Mouse (Mus musculus): ENCODE results near the gene Tspear. TPM values are rescaled to one million over a fixed set of nuclear protein-coding genes. Genes with fewer than 3 reads are reported as not detected.

The Tspear gene
- polyA plus RNA-seq, 1 experiment from 2014 or later: 0.74 TPM

DNA sequence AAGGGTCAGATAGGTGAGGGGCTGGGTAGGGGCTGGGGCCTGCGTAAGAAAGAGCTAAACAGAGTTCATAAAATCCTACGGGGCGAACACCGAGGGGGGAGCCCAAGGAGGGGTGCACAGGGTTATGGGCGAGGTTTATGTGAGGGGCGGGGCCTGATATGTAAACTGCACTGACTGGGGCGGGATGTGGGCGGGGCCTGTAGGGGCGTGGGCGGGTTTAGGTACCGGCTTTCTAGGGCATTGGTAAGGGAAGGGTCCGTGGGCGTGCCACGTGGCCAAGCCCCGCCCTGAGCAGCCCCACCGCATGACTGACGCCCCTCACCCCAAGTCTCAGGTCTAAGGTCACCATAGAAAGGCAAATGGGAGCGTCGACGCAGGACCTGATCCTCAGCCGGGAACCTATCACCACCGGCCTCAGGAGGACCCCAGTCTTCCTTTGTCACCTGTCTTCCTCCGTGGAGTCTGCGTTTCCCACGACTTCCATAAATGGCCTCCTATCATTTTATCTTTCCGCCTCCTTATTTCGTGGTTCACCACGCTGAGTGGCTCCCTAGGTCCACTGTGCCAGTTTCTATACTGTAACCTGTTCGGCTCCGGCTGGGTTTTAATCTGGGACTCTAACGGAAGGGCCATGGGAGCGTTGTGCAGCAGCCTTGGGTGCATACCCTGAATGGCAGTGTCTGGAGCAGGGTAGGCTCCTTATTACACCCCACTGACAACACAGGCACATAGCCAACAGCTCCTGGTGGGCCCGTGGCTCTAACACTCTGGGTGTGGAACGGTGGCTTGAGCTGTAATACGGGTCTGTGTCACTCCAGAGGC, 216.7 kb downstream of the Tspear start:
- peak; percentile 81 for ATAC-seq (ENCODE audit: low FRiP score, low TSS enrichment)
- Histone ChIP-seq H3K36me3 (ENCODE audit: control insufficient read depth, insufficient read depth, low read length) (no peaks in the 10 kb centered on the region), H3K4me2 (replicated peaks; ENCODE audit: low read depth, low read length) (peak overlapping the region; percentile 90), H3K4me3 (ENCODE audit: low read length) (peak overlapping the region; percentile 61), H3K9me3 (ENCODE audit: control insufficient read depth, low read length) (no peaks in the 10 kb centered on the region), H3K4me1 (ENCODE audit: control insufficient read depth, insufficient read depth, low read length) (0 out of 2 replicates have a peak, but pooled peaks cover 5% of the 10 kb centered on the region), H3K9ac (ENCODE audit: low read depth, low read length) (no peak overlapping the region), H3K27me3 (ENCODE audit: control insufficient read depth, insufficient read depth, low read length) (0 out of 2 replicates have a peak, but pooled peaks cover 8% of the 10 kb centered on the region), H3K27ac (ENCODE audit: low read depth, low read length) (no peak overlapping the region)
- 6% methylated on average over 35 of the region's 35 CpGs for WGBS

DNA sequence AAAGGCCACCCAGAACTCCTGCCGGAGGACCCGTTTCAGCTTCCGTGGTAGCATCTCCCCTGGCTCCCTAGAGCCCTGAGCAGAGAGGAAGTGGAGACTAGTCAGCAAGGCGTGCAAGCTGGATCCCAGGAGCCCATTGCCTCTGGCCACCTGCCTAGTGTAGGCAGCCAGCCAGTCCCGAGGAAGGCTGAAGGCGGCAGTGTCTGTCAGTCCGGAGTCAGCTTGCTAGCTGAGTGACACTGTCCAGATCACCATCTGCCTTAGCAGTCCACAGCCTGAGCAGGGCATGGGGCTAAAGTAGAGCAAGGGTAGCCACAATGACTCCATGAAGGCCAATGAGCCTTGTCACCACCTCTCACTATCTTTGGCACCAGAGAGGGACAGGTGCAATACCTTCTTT, 226.2 kb downstream of the Tspear start:
- H3K27ac ChIP-seq (ENCODE audit: low read depth, low read length): no peak overlapping the region
- H3K4me1 ChIP-seq (ENCODE audit: control insufficient read depth, insufficient read depth, low read length): no peaks in the 10 kb centered on the region
- no peaks in the 10 kb centered on the region for H3K36me3 ChIP-seq (ENCODE audit: control insufficient read depth, insufficient read depth, low read length)
- no peak for ATAC-seq (ENCODE audit: low FRiP score, low TSS enrichment)
- H3K9me3 ChIP-seq (ENCODE audit: control insufficient read depth, low read length): no peaks in the 10 kb centered on the region
- no peak overlapping the region for H3K4me2 ChIP-seq (replicated peaks; ENCODE audit: low read depth, low read length)
- H3K9ac ChIP-seq (ENCODE audit: low read depth, low read length): no peak overlapping the region
- 65% methylated on average over 7 of the region's 7 CpGs for WGBS
- no peak overlapping the region for H3K4me3 ChIP-seq (ENCODE audit: low read length)
- H3K27me3 ChIP-seq (ENCODE audit: control insufficient read depth, insufficient read depth, low read length): no peaks in the 10 kb centered on the region

DNA sequence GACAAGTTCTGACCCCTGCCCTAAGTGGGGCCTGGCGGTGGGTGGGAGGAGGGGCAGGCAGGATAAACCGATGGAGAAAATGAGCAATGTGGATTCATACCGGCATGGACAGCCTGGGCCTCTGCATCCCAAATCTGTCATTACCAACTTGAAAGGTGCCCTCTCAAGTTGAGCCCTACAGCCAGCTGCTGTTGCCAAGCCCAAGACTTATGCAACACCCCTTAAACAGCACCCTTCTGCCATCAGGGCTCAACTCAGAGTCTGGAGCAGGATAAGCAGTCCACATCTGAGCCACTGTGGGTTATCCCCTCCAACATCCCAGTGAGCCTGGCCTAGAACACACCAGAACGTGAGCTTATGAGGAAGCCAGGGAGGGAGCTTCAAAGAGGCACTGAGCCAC, 226.9 kb downstream of the Tspear start:
- no peaks in the 10 kb centered on the region for H3K9me3 ChIP-seq (ENCODE audit: control insufficient read depth, low read length)
- no peaks in the 10 kb centered on the region for H3K4me1 ChIP-seq (ENCODE audit: control insufficient read depth, insufficient read depth, low read length)
- no peak overlapping the region for H3K4me3 ChIP-seq (ENCODE audit: low read length)
- H3K4me2 ChIP-seq (replicated peaks; ENCODE audit: low read depth, low read length): no peak overlapping the region
- H3K27me3 ChIP-seq (ENCODE audit: control insufficient read depth, insufficient read depth, low read length): no peaks in the 10 kb centered on the region
- 74% methylated on average over 4 of the region's 4 CpGs for WGBS
- no peak for ATAC-seq (ENCODE audit: low FRiP score, low TSS enrichment)
- H3K36me3 ChIP-seq (ENCODE audit: control insufficient read depth, insufficient read depth, low read length): no peaks in the 10 kb centered on the region
- no peak overlapping the region for H3K9ac ChIP-seq (ENCODE audit: low read depth, low read length)
- no peak overlapping the region for H3K27ac ChIP-seq (ENCODE audit: low read depth, low read length)

DNA sequence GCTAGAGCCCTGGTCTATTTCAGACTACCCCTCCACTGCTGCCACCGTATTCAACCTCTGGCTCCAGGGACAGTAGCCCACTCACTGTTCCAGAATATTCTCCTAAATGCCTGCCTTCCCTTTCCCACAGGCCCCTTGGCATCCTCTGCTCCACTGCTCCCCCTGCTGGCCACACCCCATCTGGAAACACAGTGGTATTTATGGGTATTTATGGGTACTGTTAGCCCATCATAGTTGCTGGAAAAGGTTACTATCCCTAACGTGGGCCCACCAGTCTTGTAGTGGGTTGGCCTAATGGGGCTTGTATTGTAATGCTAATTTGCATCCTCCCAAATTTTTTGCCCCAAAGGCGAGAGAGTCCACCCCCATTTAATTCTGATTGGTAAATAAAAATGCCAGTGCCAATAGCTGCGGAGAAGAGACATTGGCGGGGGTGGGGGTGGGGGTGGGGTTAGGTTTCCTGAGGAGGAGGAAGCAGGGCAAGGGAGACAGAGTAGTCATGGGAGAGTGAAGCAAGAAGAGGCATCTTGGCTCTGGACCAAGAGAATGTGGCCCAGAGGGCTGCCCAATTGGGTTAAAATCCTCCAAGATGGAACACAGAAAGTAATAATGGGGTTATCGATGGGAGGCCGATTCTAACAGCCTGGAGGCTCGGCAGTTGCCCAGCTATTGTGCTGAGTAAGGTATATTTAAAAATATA, 230.4 kb downstream of the Tspear start:
- Histone ChIP-seq H3K9me3 (ENCODE audit: control insufficient read depth, low read length) (no peaks in the 10 kb centered on the region), H3K9ac (ENCODE audit: low read depth, low read length) (no peak overlapping the region), H3K4me1 (ENCODE audit: control insufficient read depth, insufficient read depth, low read length) (no peaks in the 10 kb centered on the region), H3K36me3 (ENCODE audit: control insufficient read depth, insufficient read depth, low read length) (no peaks in the 10 kb centered on the region), H3K27me3 (ENCODE audit: control insufficient read depth, insufficient read depth, low read length) (no peaks in the 10 kb centered on the region), H3K27ac (ENCODE audit: low read depth, low read length) (no peak overlapping the region), H3K4me3 (ENCODE audit: low read length) (no peak overlapping the region), H3K4me2 (replicated peaks; ENCODE audit: low read depth, low read length) (no peak overlapping the region)
- 70% methylated on average over 8 of the region's 8 CpGs for WGBS
- no peak for ATAC-seq (ENCODE audit: low FRiP score, low TSS enrichment)

DNA sequence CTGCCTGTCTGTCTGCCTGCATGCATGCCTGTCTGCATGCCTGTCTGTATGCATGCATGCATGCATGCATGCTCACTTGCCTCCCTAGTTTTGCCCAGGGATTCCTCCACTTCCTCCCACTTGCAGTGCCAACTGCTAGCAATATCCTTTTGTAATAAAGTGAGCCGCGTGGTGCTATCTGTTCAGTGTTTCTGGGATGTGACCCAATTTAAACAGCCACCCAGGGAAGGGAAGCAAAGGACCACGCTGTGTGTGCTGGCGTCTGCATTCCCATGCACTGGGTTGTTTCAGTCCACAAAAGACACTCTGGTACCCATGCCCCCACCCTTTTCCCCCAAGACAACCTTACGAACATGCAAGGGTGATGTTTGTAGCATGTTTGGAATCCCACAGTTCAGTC, 234.6 kb downstream of the Tspear start:
- Histone ChIP-seq H3K4me1 (ENCODE audit: control insufficient read depth, insufficient read depth, low read length) (no peaks in the 10 kb centered on the region), H3K36me3 (ENCODE audit: control insufficient read depth, insufficient read depth, low read length) (no peaks in the 10 kb centered on the region), H3K27me3 (ENCODE audit: control insufficient read depth, insufficient read depth, low read length) (no peaks in the 10 kb centered on the region), H3K9ac (ENCODE audit: low read depth, low read length) (no peak overlapping the region), H3K4me3 (ENCODE audit: low read length) (no peak overlapping the region), H3K9me3 (ENCODE audit: control insufficient read depth, low read length) (no peaks in the 10 kb centered on the region), H3K4me2 (replicated peaks; ENCODE audit: low read depth, low read length) (no peak overlapping the region), H3K27ac (ENCODE audit: low read depth, low read length) (no peak overlapping the region)
- WGBS: 76% methylated on average over 5 of the region's 5 CpGs
- ATAC-seq (ENCODE audit: low FRiP score, low TSS enrichment): no peak

DNA sequence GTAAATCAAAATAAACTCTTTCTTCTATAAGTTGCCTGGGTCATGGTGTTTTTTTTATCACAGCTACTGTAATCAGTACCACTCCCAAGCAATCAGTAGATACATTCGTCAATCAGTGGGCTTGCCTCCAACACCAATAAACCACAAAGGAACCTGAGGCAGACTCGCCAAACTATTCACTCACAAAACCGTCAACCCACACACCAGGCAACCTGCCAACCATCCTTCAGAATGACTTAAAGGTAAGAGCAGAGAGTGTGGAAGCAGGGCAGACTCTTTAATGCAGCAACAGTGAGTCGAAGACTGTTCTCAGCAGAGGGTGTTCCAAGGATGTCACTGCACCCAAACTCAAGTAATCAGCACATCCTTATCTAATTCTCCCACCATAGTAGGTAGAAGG, 236.3 kb downstream of the Tspear start:
- H3K27ac ChIP-seq (ENCODE audit: low read depth, low read length): no peak overlapping the region
- WGBS: 61% methylated on average over 4 of the region's 4 CpGs
- H3K9ac ChIP-seq (ENCODE audit: low read depth, low read length): no peak overlapping the region
- H3K9me3 ChIP-seq (ENCODE audit: control insufficient read depth, low read length): no peaks in the 10 kb centered on the region
- H3K4me2 ChIP-seq (replicated peaks; ENCODE audit: low read depth, low read length): no peak overlapping the region
- ATAC-seq (ENCODE audit: low FRiP score, low TSS enrichment): no peak
- H3K27me3 ChIP-seq (ENCODE audit: control insufficient read depth, insufficient read depth, low read length): no peaks in the 10 kb centered on the region
- H3K4me3 ChIP-seq (ENCODE audit: low read length): no peak overlapping the region
- H3K36me3 ChIP-seq (ENCODE audit: control insufficient read depth, insufficient read depth, low read length): no peaks in the 10 kb centered on the region
- no peaks in the 10 kb centered on the region for H3K4me1 ChIP-seq (ENCODE audit: control insufficient read depth, insufficient read depth, low read length)

DNA sequence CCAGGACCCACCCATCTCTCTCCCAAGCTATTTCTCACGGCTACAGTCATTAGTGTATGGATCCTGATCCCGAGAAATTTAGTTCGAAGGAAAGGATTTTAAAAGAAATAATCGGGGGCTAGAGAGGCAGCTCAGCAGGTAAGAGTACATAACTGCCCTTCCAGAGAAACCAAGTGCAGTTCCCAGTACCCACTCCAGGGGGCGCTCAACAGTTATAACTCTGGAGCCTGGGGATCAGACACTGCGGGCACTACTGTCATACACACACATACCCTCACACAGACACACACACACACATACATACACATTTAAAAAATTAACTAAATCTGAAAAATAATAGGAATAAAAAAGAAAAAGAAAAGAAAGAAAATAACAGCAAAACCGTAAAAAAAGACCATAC, 239.8 kb downstream of the Tspear start:
- WGBS: 50% methylated on average over 7 of the region's 7 CpGs
- Histone ChIP-seq H3K4me1 (ENCODE audit: control insufficient read depth, insufficient read depth, low read length) (no peaks in the 10 kb centered on the region), H3K4me2 (replicated peaks; ENCODE audit: low read depth, low read length) (no peak overlapping the region), H3K4me3 (ENCODE audit: low read length) (no peak overlapping the region), H3K27me3 (ENCODE audit: control insufficient read depth, insufficient read depth, low read length) (no peaks in the 10 kb centered on the region), H3K36me3 (ENCODE audit: control insufficient read depth, insufficient read depth, low read length) (no peaks in the 10 kb centered on the region), H3K9ac (ENCODE audit: low read depth, low read length) (no peak overlapping the region), H3K27ac (ENCODE audit: low read depth, low read length) (no peak overlapping the region), H3K9me3 (ENCODE audit: control insufficient read depth, low read length) (no peaks in the 10 kb centered on the region)
- no peak for ATAC-seq (ENCODE audit: low FRiP score, low TSS enrichment)

DNA sequence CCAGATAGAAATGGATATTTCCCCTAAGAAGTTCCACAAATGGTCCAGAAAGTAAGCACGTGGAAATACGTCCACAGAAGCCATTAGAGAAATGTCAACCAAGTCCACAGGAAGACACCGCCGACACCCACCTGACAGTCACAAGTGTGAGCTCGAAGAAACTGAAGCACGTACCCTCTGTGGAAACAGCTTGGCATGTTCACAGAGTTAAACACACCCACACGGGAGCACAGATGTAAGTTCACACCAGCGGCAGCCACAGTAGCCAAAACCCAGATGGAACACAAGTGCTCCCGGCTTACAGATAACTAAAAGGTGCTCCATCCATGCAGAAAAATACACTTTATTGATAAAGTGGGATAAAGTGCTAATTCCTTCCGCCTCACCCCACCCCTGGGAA, 241.0 kb downstream of the Tspear start:
- Histone ChIP-seq H3K27ac (ENCODE audit: low read depth, low read length) (no peak overlapping the region), H3K4me2 (replicated peaks; ENCODE audit: low read depth, low read length) (no peak overlapping the region), H3K9me3 (ENCODE audit: control insufficient read depth, low read length) (no peaks in the 10 kb centered on the region), H3K36me3 (ENCODE audit: control insufficient read depth, insufficient read depth, low read length) (no peaks in the 10 kb centered on the region), H3K27me3 (ENCODE audit: control insufficient read depth, insufficient read depth, low read length) (no peaks in the 10 kb centered on the region), H3K4me3 (ENCODE audit: low read length) (no peak overlapping the region), H3K9ac (ENCODE audit: low read depth, low read length) (no peak overlapping the region), H3K4me1 (ENCODE audit: control insufficient read depth, insufficient read depth, low read length) (no peaks in the 10 kb centered on the region)
- 86% methylated on average over 10 of the region's 10 CpGs for WGBS
- no peak for ATAC-seq (ENCODE audit: low FRiP score, low TSS enrichment)
